11 mouse cellular contexts compared by ENCODE assay signal in genomic region chr11:12415329-12415728, GRCm38 (mm10). TPM values are rescaled to one million over a fixed set of nuclear protein-coding genes. Genes with fewer than 3 reads are reported as not detected.
DNase-seq lines count a peak whose midpoint lies in the region; ATAC-seq and TF ChIP-seq lines count a peak whose summit lies in the region.
"Had no signal": no experiment of that assay in that cellular context is flagged by ENCODE, and none has a peak within 500 bp of the region (broad histone marks: within the 10 kb centered on the region; RNA-seq: fewer than 3 reads in every experiment).

No protein-coding gene starts in this region.

- H3K36me3 ChIP-seq in hindbrain, embryonic 13.5 days: no peaks in the 10 kb centered on the region
- no peaks in the 10 kb centered on the region for H3K36me3 ChIP-seq in neural tube, embryonic 13.5 days
- no peaks in the 10 kb centered on the region for H3K36me3 ChIP-seq in limb, embryonic 10.5 days
- H3K36me3 ChIP-seq: lung, embryonic 15.5 days had no signal

- peaks cover 6% of the 10 kb centered on the region for H3K4me1 ChIP-seq in hindbrain, embryonic 13.5 days (replicated peaks)
- H3K4me1 ChIP-seq in neural tube, embryonic 13.5 days (replicated peaks): peaks cover 11% of the 10 kb centered on the region; the same call in 1 of the 2 replicates
- H3K4me1 ChIP-seq in limb, embryonic 10.5 days: no peaks in the 10 kb centered on the region
- H3K4me1 ChIP-seq: lung, embryonic 15.5 days had no signal

- no peak overlapping the region for H3K27ac ChIP-seq in layer of hippocampus, adult 2 months
- peak overlapping the region; percentile 78 for H3K27ac ChIP-seq in hindbrain, embryonic 13.5 days
- peak overlapping the region; percentile 71 for H3K27ac ChIP-seq in neural tube, embryonic 13.5 days (replicated peaks)
- no peak overlapping the region for H3K27ac ChIP-seq in limb, embryonic 10.5 days
- no peak overlapping the region for H3K27ac ChIP-seq in gastrocnemius, adult 2 months
- H3K27ac ChIP-seq: lung, embryonic 15.5 days had no signal

- no peak overlapping the region for H3K4me2 ChIP-seq in hindbrain, embryonic 13.5 days
- H3K4me2 ChIP-seq in neural tube, embryonic 13.5 days: no peak overlapping the region
- H3K4me2 ChIP-seq: lung, embryonic 15.5 days had no signal

- H3K9me3 ChIP-seq in hindbrain, embryonic 13.5 days: no peaks in the 10 kb centered on the region
- no peaks in the 10 kb centered on the region for H3K9me3 ChIP-seq in neural tube, embryonic 13.5 days
- H3K9me3 ChIP-seq in limb, embryonic 10.5 days (replicated peaks): no peaks in the 10 kb centered on the region
- H3K9me3 ChIP-seq: lung, embryonic 15.5 days had no signal

- H3K27me3 ChIP-seq in hindbrain, embryonic 13.5 days: no peaks in the 10 kb centered on the region
- no peaks in the 10 kb centered on the region for H3K27me3 ChIP-seq in neural tube, embryonic 13.5 days
- H3K27me3 ChIP-seq in limb, embryonic 10.5 days (ENCODE audit: low read depth, poor library complexity, severe bottlenecking): no peaks in the 10 kb centered on the region
- H3K27me3 ChIP-seq: lung, embryonic 15.5 days had no signal

- peak; percentile 17 to 19 for DNase-seq in layer of hippocampus, adult 2 months (ENCODE audit: low spot score in 2 of 2)
- no peak for DNase-seq in layer of hippocampus, adult 9-10 months (ENCODE audit: low spot score)
- peak; percentile 78 for DNase-seq in embryo, embryonic 10.5 days (ENCODE audit: low spot score)
- no peak for DNase-seq in limb, embryonic 10.5 days (ENCODE audit: low spot score)
- no peak for DNase-seq in gastrocnemius, adult 2 months
- DNase-seq: cerebellum, adult 2 months; heart, postnatal 4 days had no signal

- peak; percentile 92 for ATAC-seq in hindbrain, embryonic 13.5 days (ENCODE audit: low FRiP score)
- ATAC-seq in neural tube, embryonic 13.5 days (ENCODE audit: low read depth): peak; percentile 92
- ATAC-seq in CD4-positive, CD25-positive, alpha-beta regulatory T cell, adult 4 months: no peak

- no peak overlapping the region for H3K9ac ChIP-seq in hindbrain, embryonic 13.5 days
- no peak overlapping the region for H3K9ac ChIP-seq in neural tube, embryonic 13.5 days
- H3K9ac ChIP-seq: lung, embryonic 15.5 days had no signal

- TF ChIP-seq CTCF in layer of hippocampus, adult 2 months (conservative IDR thresholded peaks at IDR 0.05): no peak
- no peak for TF ChIP-seq CTCF in gastrocnemius, adult 2 months (IDR thresholded peaks at IDR 0.05)

- intact Hi-C loops in gastrocnemius, adult 2 months (cut with DNase I): no loop called here

- H3K4me3 ChIP-seq in layer of hippocampus, adult 2 months: no peak overlapping the region
- H3K4me3 ChIP-seq in hindbrain, embryonic 13.5 days: no peak overlapping the region
- no peak overlapping the region for H3K4me3 ChIP-seq in neural tube, embryonic 13.5 days
- no peak overlapping the region for H3K4me3 ChIP-seq in limb, embryonic 10.5 days
- H3K4me3 ChIP-seq in gastrocnemius, adult 2 months: no peak overlapping the region
- H3K4me3 ChIP-seq: lung, embryonic 15.5 days had no signal

- 13% methylated on average over 3 of the region's 3 CpGs for WGBS in hindbrain, embryonic 13.5 days
- 24% methylated on average over 3 of the region's 3 CpGs for WGBS in neural tube, embryonic 13.5 days
- 71% methylated on average over 3 of the region's 3 CpGs for WGBS in limb, embryonic 10.5 days

RNA-seq across cellular contexts. Expression of gene Cobl, which starts 49.4 kb away (rescaled TPM):
- 10 to 100 TPM; 15.1 to 19.0 TPM for total RNA-seq in layer of hippocampus, adult 2 months (2021)
- polyA plus RNA-seq in hindbrain, embryonic 13.5 days (2015; fragmentation: Nextera tagmentation; extraction: Ambion mirVana): 8.5 and 8.6 TPM in 2 replicates
- 8.7 and 12.6 TPM in 2 replicates for polyA plus RNA-seq in neural tube, embryonic 13.5 days (2015; fragmentation: Nextera tagmentation; extraction: Ambion mirVana)
- polyA plus RNA-seq in limb, embryonic 10.5 days (2016; fragmentation: Nextera tagmentation; extraction: Ambion mirVana): 0.58 and 0.64 TPM in 2 replicates
- under 1 TPM in 1 of 2 experiments, not detected in 1; 0.78 TPM for polyA plus RNA-seq in CD4-positive, CD25-positive, alpha-beta regulatory T cell, adult 4 months (2017; shearing (Covaris generic))
- total RNA-seq in gastrocnemius, adult 2 months (2021): 100 to 1,000 TPM; 101 to 123 TPM

Comparison
In these comparisons a context has a peak if more than half of its experiments do, and no peak if none do; other contexts are left out.
1. DNase-seq: peak in layer of hippocampus, adult 2 months (2 of 2) and embryo, embryonic 10.5 days (single experiment); none in layer of hippocampus, adult 9-10 months (single experiment), limb, embryonic 10.5 days (single experiment) and gastrocnemius, adult 2 months (single experiment).
2. H3K27ac ChIP-seq: peak in hindbrain, embryonic 13.5 days (single experiment) and neural tube, embryonic 13.5 days (single experiment); none in layer of hippocampus, adult 2 months (single experiment), limb, embryonic 10.5 days (single experiment) and gastrocnemius, adult 2 months (single experiment).